Mouse (Mus musculus) MEL (cell line): ENCODE measurements at regions not wholly inside any gene's neighbourhood (a gene's known extent, or its start where the extent isn't known, plus 50 kb on each side); places are given as distances from the start of the nearest gene placed in this dataset.

ENCODE experiments used
- CHD2 ChIP-seq: IDR thresholded peaks from 2 replicates; pipeline ENCODE4 v1.6.1; 2011; ENCODE audit warnings: low read length, improper control_type of control experiment
- CTCF ChIP-seq, 3 experiments: IDR thresholded peaks in 2 of 3; conservative IDR thresholded peaks in 1 of 3; 2 replicates each; pipeline ENCODE4 v1.5.1; 2011 to 2012; ENCODE audit warnings: low read length in 3 of 3, low read depth in 2 of 3, mild to moderate bottlenecking in 2 of 3, improper control_type of control experiment in 1 of 3, inconsistent platforms in 1 of 3, mixed read lengths in 1 of 3, moderate library complexity in 1 of 3; ENCODE audit not compliant: control insufficient read depth in 1 of 3, insufficient read depth in 1 of 3, poor library complexity in 1 of 3, severe bottlenecking in 1 of 3
- GATA1 ChIP-seq: IDR thresholded peaks from 2 replicates; pipeline ENCODE4 v1.6.1; 2011; ENCODE audit warnings: low read depth, low read length, improper control_type of control experiment
- POLR2A ChIP-seq, 2 experiments: IDR thresholded peaks; 2 replicates each; pipeline ENCODE4 v1.6.1; 2011 to 2012; ENCODE audit warnings: low read length in 2 of 2, mild to moderate bottlenecking in 2 of 2, control low read depth in 1 of 2, improper control_type of control experiment in 1 of 2, low read depth in 1 of 2, moderate library complexity in 1 of 2; ENCODE audit not compliant: control insufficient read depth in 1 of 2, insufficient read depth in 1 of 2, poor library complexity in 1 of 2

DNA sequence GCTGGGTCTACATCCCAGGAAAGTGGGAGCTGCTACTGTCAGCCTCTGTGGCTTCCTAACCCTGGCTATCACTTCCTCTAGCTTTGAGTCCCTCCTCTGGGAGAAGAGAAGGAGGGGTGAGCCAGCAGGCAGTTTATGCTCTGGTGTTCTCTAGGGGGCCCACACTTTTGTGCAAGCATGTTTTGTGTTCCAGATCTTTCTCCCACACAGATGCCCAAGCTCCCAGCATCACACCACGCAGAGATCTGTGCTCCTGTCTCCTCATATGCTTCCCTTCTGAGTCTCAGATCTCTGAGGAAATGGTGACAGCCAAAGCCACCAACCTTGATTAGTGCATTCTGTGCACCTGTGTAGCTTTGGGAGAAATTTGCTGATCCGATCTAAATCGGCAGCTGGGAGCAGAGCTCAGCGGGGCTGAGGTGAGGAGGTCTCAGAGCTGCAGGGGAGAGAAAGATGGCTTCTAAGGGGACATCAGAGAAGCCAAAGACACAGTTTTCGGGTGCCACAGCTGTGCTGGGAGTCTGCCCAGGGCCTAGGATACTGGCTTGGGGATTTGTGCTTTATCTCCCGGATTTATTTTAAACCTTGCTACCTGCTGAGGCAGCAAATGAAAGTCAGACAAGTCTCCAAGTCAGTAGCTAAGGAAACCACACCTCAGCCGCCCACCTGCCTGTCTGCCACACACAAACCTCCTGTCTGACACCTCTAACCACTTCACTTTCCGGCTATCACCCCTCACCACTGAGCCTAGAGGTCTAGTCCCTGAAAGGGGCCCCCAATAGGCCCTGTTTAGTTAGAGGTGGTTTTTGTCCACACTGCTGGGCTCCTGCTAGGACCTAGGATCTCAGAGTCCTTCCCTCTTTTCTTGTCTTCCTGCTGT is 185.4 kb upstream of the Tle3 start:
- no peak for TF ChIP-seq CTCF (IDR thresholded peaks at IDR 0.05 in 2 of 3, conservative IDR thresholded peaks at IDR 0.05 in 1 of 3; ENCODE audit: control insufficient read depth in 1 of 3, insufficient read depth in 1 of 3, low read depth in 2 of 3, low read length in 3 of 3, poor library complexity in 1 of 3, severe bottlenecking in 1 of 3)
- TF ChIP-seq GATA1, result no peak
- TF ChIP-seq POLR2A (IDR thresholded peaks at IDR 0.05; ENCODE audit: control insufficient read depth in 1 of 2, insufficient read depth in 1 of 2, low read depth in 1 of 2, low read length in 2 of 2, poor library complexity in 1 of 2), result no peak
- TF ChIP-seq CHD2, result no peak
